Mouse (Mus musculus) cerebellum, postnatal 4 days (tissue): Measurements from ENCODE around the gene Mitf.
A peak's percentile ranks its signal among the peaks of the same experiment; 100 is the strongest.

ENCODE experiments used
- DNase-seq, 2 experiments: peaks; one replicate each; pipeline ENCODE4 v3.0.0; 2022; ENCODE audit warnings: low spot score in 2 of 2, mixed read lengths in 1 of 2

The Mitf gene

DNA sequence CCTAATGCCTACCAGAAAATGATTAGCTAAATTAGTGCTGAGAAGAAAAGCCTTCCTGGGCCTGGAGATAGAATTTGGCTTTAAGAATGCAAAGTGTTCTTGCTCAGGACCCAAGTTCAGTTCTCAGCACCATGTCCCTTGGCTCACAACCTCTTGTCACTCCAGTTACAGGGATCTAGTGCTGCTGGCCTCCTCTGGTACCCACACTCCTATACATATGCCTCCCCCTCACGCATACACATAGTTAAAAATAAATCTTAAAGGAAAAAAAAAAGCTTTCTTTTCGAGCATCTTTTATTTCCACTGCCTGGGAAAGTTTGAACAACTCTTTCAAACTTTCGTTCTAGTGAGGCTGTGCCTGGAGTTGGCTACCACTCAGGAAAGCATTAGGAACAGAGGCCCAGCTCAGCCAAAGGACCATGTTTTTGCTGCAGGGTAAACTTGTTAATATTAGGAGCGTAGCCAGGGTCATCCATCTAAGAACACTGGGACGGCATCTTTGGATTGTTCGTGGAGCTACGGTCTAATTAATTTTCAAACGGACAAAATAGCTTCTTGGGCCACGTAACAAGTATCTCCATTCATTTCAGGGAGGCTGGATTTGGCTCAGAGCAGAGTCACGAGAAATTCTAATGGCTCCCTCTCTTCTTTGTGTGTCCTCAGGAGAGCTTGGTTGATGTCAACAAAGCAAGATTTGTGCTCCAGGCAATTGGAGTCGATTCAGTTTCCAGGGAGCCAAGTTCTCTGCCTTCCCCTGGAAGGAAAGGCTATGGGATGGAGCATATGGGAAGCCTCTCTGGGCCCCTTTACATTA is 239.7 kb downstream of the Mitf start:
- DNase-seq, result peak in 1 of 2 experiments; percentile 11

DNA sequence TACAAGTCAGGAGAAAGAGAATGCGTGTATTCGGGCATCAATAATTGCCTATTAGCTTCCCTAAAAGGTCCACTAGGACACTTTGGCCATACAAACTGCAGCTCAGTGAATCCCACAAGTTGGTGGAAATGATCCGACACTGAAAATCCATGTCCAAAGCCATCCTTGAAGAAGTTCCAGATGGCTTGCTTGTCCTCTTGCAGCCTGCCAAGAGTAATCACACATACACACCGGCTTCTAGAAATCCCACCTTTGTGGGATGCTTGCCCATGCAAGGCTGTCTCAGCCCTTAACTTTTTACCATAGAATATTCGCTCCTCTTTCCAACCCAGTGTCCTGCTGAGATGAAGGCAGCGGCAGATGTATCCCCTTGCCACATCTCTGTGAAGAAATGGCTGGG is 240.9 kb downstream of the Mitf start:
- DNase-seq, result no peak

DNA sequence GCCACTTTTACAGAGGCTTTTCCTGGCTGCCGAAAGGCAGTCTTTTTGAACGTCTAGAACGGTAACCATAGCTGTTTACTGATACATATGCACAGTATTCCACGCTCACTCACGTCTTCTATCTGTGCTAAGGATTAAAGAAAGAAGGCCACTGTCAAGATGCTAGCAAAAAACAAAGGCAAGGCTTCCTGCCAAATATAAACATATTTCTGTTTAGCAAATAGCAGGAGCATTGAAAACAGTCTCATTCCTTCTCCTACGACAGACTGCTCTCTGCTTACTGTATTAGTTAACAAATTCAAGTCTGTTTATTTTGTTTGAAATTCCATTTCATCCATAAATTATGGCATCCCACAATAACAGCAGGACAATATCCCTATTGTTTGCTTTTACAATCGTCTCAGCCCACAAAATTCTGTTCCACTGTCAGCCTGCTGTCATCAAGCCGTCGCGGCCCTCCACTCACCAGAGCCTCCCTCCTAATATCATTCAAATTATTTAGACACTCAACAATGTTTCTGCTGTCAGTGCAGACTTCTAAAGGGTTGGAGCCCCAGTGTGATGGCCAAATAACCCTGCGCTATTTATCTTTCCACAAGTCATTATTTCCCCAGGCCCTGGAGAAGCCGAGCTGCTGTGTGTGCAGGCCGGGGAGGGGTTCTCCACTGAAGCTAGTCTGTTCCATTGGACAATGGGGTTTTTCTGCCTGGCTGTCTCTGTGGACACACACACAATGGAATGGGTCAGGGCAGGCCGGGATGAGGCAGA is 242.0 kb downstream of the Mitf start:
- DNase-seq, result no peak

DNA sequence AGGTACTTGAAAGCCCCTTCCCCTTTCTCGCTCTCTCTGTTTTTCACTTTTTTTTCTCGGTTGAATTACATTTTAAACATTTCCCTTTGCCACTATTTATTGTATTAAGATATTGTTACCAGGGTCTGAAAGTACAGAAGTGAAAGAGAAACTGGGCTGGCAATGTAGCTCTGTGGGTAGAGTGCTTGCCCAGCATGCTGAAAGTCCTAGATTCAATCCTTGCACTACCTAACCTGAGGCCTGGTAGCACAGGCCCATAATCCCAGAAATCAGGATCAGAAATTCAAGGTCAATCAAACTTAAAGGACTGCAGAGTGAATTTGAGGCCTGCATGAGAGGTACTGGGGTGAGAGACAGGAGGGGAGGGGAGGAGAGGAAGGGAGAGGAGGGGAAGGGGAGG is 242.7 kb downstream of the Mitf start:
- DNase-seq, result no peak

DNA sequence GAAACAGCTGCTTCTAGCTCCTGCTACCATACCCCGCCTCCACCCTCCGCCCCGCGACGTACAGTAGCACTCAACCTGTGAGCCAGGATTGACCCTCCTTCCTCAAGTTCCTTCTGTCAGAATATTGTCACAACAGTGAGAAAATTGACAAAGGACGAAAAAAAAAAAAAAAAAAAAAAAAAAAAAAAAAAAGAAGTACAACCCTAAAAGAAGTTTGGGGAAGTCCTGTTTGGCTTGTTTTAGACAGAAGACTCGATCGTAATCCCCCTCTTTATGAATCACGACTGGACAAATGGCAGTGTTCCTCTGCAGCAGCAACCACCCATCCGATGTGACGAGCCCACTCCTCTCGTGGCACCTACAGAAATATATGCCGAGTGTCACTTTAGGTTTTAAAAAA is 255.0 kb downstream of the Mitf start:
- DNase-seq, result no peak

DNA sequence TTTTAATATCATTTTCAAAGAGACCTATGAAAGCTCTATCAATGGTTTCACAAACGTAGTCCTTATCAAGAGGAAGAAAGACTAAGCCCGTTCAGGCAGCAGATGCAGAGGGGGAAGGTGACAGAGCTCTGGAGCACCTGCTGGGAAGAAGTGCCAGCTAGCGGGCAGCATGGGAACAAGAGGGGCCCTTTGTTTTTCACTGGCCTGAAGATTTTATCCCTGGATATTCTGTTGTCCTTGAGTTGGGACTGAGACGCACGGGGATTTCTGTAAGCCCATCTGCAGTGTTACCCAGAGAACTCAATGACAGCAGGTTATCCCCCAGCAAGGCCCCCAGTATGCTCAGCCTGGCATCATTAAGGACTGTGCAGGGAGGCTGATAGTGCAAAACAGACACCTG is 258.1 kb downstream of the Mitf start:
- DNase-seq, result no peak

DNA sequence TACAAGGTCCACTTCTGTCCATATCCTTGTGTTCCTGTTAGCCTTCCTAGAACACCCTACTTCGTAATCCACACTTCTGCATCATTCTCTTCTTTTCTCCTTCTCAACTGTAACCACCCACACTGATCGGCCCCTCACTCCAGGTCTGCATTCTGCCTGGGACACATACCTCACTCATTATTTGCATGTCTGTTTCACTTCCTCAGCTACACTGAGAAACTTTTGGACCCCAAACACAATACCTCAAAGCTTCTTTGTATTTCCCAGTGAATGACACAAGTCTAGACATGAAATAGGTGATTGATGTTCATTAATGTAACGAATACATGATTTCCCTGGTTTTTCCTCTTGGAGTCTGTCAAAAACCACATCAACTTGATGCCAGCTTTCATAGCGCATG is 259.6 kb downstream of the Mitf start:
- DNase-seq, result no peak
